Mouse (Mus musculus) activated CD4-positive, CD25-positive, alpha-beta regulatory T cell, adult 4 months (primary cell): Measurements from ENCODE around the gene Gsg1l. TPM values are rescaled to one million over a fixed set of nuclear protein-coding genes. Genes with fewer than 3 reads are reported as not detected.

Experiments used
- ATAC-seq: one replicate; pipeline ENCODE4 v1.8.0; 2017
- polyA plus RNA-seq, 2 experiments: library from polyadenylated mRNA; unstranded; fragments of 100-300 nt; shearing (Covaris generic); gene quantifications; one replicate each; pipeline ENCODE4 v1.2.1; 2017

The Gsg1l gene
- polyA plus RNA-seq, 2 experiments from 2014 or later = not detected

- no peak for ATAC-seq
Measured at GRCm38 (mm10) chr7:125979591-125979990, 102.6 kb downstream of the Gsg1l start.

GRCm38 (mm10) chr7:125976695-125977094 is 105.5 kb downstream of the Gsg1l start:
- no peak for ATAC-seq

- ATAC-seq = no peak
Measured at GRCm38 (mm10) chr7:125975414-125975813, 106.8 kb downstream of the Gsg1l start.

- no peak for ATAC-seq
Measured at GRCm38 (mm10) chr7:125973874-125974273, 108.3 kb downstream of the Gsg1l start.

- no peak for ATAC-seq
Measured at GRCm38 (mm10) chr7:125972776-125973175, 109.4 kb downstream of the Gsg1l start.

- no peak for ATAC-seq
Measured at GRCm38 (mm10) chr7:125972174-125972672, 110.0 kb downstream of the Gsg1l start.

- ATAC-seq = no peak
Measured at GRCm38 (mm10) chr7:125969076-125969475, 113.1 kb downstream of the Gsg1l start.

GRCm38 (mm10) chr7:125966402-125967261 is 115.6 kb downstream of the Gsg1l start:
- no peak for ATAC-seq

- no peak for ATAC-seq
Measured at GRCm38 (mm10) chr7:125964087-125964607, 118.1 kb downstream of the Gsg1l start.

GRCm38 (mm10) chr7:125959294-125960048 is 122.7 kb downstream of the Gsg1l start:
- no peak for ATAC-seq

- ATAC-seq = no peak
Measured at GRCm38 (mm10) chr7:125958856-125959255, 123.4 kb downstream of the Gsg1l start.

- no peak for ATAC-seq
Measured at GRCm38 (mm10) chr7:125954994-125955393, 127.2 kb downstream of the Gsg1l start.

GRCm38 (mm10) chr7:125954356-125954878 is 127.8 kb downstream of the Gsg1l start:
- no peak for ATAC-seq

GRCm38 (mm10) chr7:125953844-125954243 is 128.4 kb downstream of the Gsg1l start:
- ATAC-seq = no peak

GRCm38 (mm10) chr7:125951911-125952310 is 130.3 kb downstream of the Gsg1l start:
- ATAC-seq = no peak

GRCm38 (mm10) chr7:125948973-125949372 is 133.2 kb downstream of the Gsg1l start:
- ATAC-seq = no peak

- no peak for ATAC-seq
Measured at GRCm38 (mm10) chr7:125945915-125946314, 136.3 kb downstream of the Gsg1l start.

- no peak for ATAC-seq
Measured at GRCm38 (mm10) chr7:125944631-125945030, 137.6 kb downstream of the Gsg1l start.

- no peak for ATAC-seq
Measured at GRCm38 (mm10) chr7:125943511-125943910, 138.7 kb downstream of the Gsg1l start.

GRCm38 (mm10) chr7:125942365-125943090 is 139.7 kb downstream of the Gsg1l start:
- ATAC-seq = no peak

GRCm38 (mm10) chr7:125934319-125934718 is 147.9 kb downstream of the Gsg1l start:
- ATAC-seq = no peak
